Mouse (Mus musculus) brain, adult 2 months (tissue): ENCODE measurements around the gene Wdr59.

ENCODE experiments used
- DNase-seq: peaks from one replicate; pipeline ENCODE4 v3.0.0; 2011; ENCODE audit warnings: low read depth, low spot score

The Wdr59 gene

GRCm38 (mm10) chr8:111521713-111522429, at the start of gene Wdr59:
Gene Wdr59 (minus strand): TSS chr8:111522092.
- peak; percentile 100 for DNase-seq

GRCm38 (mm10) chr8:111571661-111572060, 49.8 kb upstream of the Wdr59 start:
- DNase-seq: no peak

GRCm38 (mm10) chr8:111570432-111570831, 48.5 kb upstream of the Wdr59 start:
- no peak for DNase-seq

- DNase-seq: peak; percentile 57
Observed at GRCm38 (mm10) chr8:111569926-111570325, 48.0 kb upstream of the Wdr59 start.

GRCm38 (mm10) chr8:111568029-111568428, 46.1 kb upstream of the Wdr59 start:
- DNase-seq: no peak

GRCm38 (mm10) chr8:111567571-111567970, 45.7 kb upstream of the Wdr59 start:
- no peak for DNase-seq

- DNase-seq: no peak
Observed at GRCm38 (mm10) chr8:111566326-111566725, 44.4 kb upstream of the Wdr59 start.

GRCm38 (mm10) chr8:111565784-111566191, 43.9 kb upstream of the Wdr59 start:
- no peak for DNase-seq

GRCm38 (mm10) chr8:111564093-111564492, 42.2 kb upstream of the Wdr59 start:
- no peak for DNase-seq

- no peak for DNase-seq
Observed at GRCm38 (mm10) chr8:111563687-111564086, 41.8 kb upstream of the Wdr59 start.

- no peak for DNase-seq
Observed at GRCm38 (mm10) chr8:111563075-111563474, 41.2 kb upstream of the Wdr59 start.

- DNase-seq: no peak
Observed at GRCm38 (mm10) chr8:111562274-111562803, 40.4 kb upstream of the Wdr59 start.

GRCm38 (mm10) chr8:111561824-111562223, 39.9 kb upstream of the Wdr59 start:
- peak; percentile 54 for DNase-seq

GRCm38 (mm10) chr8:111551511-111552130, 29.7 kb upstream of the Wdr59 start:
- DNase-seq: no peak

GRCm38 (mm10) chr8:111550002-111550870, 28.3 kb upstream of the Wdr59 start:
- DNase-seq: no peak

GRCm38 (mm10) chr8:111548201-111548600, 26.3 kb upstream of the Wdr59 start:
- no peak for DNase-seq

- DNase-seq: peak; percentile 86
Observed at GRCm38 (mm10) chr8:111547144-111547543, 25.3 kb upstream of the Wdr59 start.

GRCm38 (mm10) chr8:111545406-111546156, 23.7 kb upstream of the Wdr59 start:
- DNase-seq: no peak

- DNase-seq: no peak
Observed at GRCm38 (mm10) chr8:111543712-111544380, 22.0 kb upstream of the Wdr59 start.

GRCm38 (mm10) chr8:111539422-111540076, 17.7 kb upstream of the Wdr59 start:
- DNase-seq: peak; percentile 67
